8 mouse cellular contexts compared by ENCODE assay signal in the genomic region with DNA sequence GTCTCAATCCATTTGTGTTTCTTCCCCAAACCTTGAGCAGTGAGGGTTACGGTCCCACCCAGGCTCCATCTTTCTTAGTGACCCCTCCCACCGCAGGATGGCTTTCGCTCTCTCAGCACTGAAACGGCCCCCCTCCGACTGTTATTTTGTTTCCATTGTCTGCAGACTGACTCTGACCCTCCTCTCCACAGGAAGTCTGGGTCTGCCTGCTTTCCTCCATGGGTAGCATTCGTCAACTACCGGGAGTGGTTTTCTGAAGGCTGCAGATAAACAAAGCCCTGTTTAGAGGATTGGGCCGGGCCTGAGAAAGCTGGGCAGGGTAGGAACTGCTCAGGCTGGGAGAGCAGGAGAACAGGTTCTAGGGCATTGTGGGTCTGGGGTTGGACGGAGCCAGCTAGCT. TPM values are rescaled to one million over a fixed set of nuclear protein-coding genes. Genes with fewer than 3 reads are reported as not detected.
DNase-seq lines count a peak whose midpoint lies in the region; ATAC-seq and TF ChIP-seq lines count a peak whose summit lies in the region.

No protein-coding gene starts in this region.

- no peak for ATAC-seq in hindbrain, embryonic 15.5 days (ENCODE audit: low FRiP score, low read depth)

- H3K36me3 ChIP-seq in hindbrain, embryonic 15.5 days: no peaks in the 10 kb centered on the region
- no peaks in the 10 kb centered on the region for H3K36me3 ChIP-seq in thymus, adult 2 months (ENCODE audit: control insufficient read depth, insufficient read depth, low read length)

- TF ChIP-seq CTCF in thymus, adult 2 months (IDR thresholded peaks at IDR 0.05; ENCODE audit: borderline replicate concordance, control insufficient read depth, extremely low read depth, insufficient read depth, low read length, poor library complexity): no peak

- no peaks in the 10 kb centered on the region for H3K9me3 ChIP-seq in hindbrain, embryonic 15.5 days

- peak; percentile 57 for DNase-seq in retina, embryonic 14.5 days (ENCODE audit: low spot score)
- no peak for DNase-seq in retina, postnatal 1 day
- peak; percentile 64 for DNase-seq in lung, postnatal 10 days
- DNase-seq in yolk sac, embryonic 10.5 days (ENCODE audit: low spot score): peak; percentile 15
- no peak for DNase-seq in thymus, adult 2 months
- DNase-seq in thymus, postnatal 14 days: no peak
- no peak for DNase-seq in gastrocnemius, postnatal 10 days

- no peak for TF ChIP-seq POLR2A in thymus, adult 2 months (IDR thresholded peaks at IDR 0.05; ENCODE audit: control insufficient read depth, extremely low read depth, insufficient read depth, low read length, poor library complexity)

- peak overlapping the region; percentile 38 for H3K4me2 ChIP-seq in hindbrain, embryonic 15.5 days

- no peaks in the 10 kb centered on the region for H3K27me3 ChIP-seq in hindbrain, embryonic 15.5 days
- no peaks in the 10 kb centered on the region for H3K27me3 ChIP-seq in thymus, adult 2 months (ENCODE audit: control insufficient read depth, insufficient read depth, low read length)

- H3K4me3 ChIP-seq in hindbrain, embryonic 15.5 days: no peak overlapping the region
- no peak overlapping the region for H3K4me3 ChIP-seq in thymus, adult 2 months (ENCODE audit: control insufficient read depth, insufficient read depth, low read length)

- peaks cover 27% of the 10 kb centered on the region for H3K4me1 ChIP-seq in hindbrain, embryonic 15.5 days (replicated peaks)
- peaks cover 4% of the 10 kb centered on the region; the same call in 1 of the 2 replicates for H3K4me1 ChIP-seq in thymus, adult 2 months (replicated peaks; ENCODE audit: control insufficient read depth, insufficient read depth, low read length)

- no peak overlapping the region for H3K9ac ChIP-seq in hindbrain, embryonic 15.5 days

- WGBS in hindbrain, embryonic 15.5 days: 3% methylated on average over 9 of the region's 9 CpGs
- 22% methylated on average over 9 of the region's 9 CpGs for WGBS in thymus, adult 2 months

- no peak overlapping the region for H3K27ac ChIP-seq in hindbrain, embryonic 15.5 days (replicated peaks)
- no peak overlapping the region for H3K27ac ChIP-seq in thymus, adult 2 months (ENCODE audit: control insufficient read depth, insufficient read depth, low read length)

RNA-seq across cellular contexts. Expression of gene Ccdc60, which starts 1.1 kb away (rescaled TPM):
- polyA plus RNA-seq in hindbrain, embryonic 15.5 days (2015; fragmentation: Nextera tagmentation; extraction: Ambion mirVana): 2.5 and 2.8 TPM in 2 replicates
- polyA plus RNA-seq in thymus, adult 2 months (2012; rRNA removed): 0.18 and 0.35 TPM in 2 replicates
- not detected for total RNA-seq in gastrocnemius, postnatal 10 days (2021)

Comparison
In these comparisons a context has a peak if more than half of its experiments do, and no peak if none do; other contexts are left out.
1. DNase-seq: peak in retina, embryonic 14.5 days (single experiment), lung, postnatal 10 days (single experiment) and yolk sac, embryonic 10.5 days (single experiment); none in retina, postnatal 1 day (single experiment), thymus, adult 2 months (single experiment), thymus, postnatal 14 days (single experiment) and gastrocnemius, postnatal 10 days (single experiment).